Mouse (Mus musculus) cerebellum, postnatal 25 days (tissue): Measurements from ENCODE around the gene Slc35f6.

Experiments
- DNase-seq, 2 experiments: peaks; one replicate each; pipeline ENCODE4 v3.0.0; 2021; ENCODE audit warnings: mixed read lengths in 2 of 2

Gene Slc35f6

GRCm38 (mm10) chr5:30621844-30622176, 25.9 kb upstream of the Slc35f6 start:
- peak in 1 of 2 experiments; percentile 63 for DNase-seq

- DNase-seq = peak; percentile 62 to 63
Observed at GRCm38 (mm10) chr5:30622177-30622840, 25.4 kb upstream of the Slc35f6 start.

DNA sequence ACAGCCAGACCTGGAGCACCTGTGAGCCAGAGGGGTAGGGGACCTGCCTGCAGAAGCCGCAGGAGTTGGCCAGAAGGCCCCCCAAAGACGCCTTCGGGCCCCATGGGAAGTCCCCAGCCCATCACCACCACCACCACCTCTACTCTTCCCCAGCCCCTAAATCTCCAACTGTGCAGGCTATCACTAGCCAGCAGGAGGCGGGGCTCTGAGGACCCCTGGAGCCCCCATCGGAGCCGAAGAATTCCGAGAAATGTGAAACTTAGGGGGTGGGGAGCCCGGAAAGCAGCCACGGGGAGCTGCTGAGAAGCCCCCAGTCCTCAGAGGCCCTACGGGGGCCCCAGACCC, 24.9 kb upstream of the Slc35f6 start:
- no peak for DNase-seq

- no peak for DNase-seq
Observed at GRCm38 (mm10) chr5:30623380-30623779, 24.4 kb upstream of the Slc35f6 start.

DNA sequence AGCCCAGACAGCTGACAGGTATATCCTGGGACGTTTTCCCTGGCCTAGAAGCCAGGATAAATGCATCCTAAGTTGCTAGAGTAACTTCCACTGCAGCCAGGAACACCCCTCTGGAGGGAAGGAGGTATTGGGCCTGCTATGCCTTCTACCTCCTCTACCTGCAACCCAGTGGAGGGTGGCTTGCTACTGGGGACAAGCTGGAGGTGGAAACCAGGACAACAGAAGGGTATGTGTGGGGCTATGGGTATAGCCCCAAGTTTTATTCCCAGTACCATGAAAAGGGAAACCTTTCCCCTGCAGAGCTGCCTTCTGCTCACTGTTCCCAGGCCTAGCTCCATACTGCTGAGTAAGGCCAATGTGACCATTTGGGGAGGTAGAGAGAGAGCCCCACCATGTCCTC, 23.4 kb upstream of the Slc35f6 start:
- DNase-seq = peak in 1 of 2 experiments; percentile 20

DNA sequence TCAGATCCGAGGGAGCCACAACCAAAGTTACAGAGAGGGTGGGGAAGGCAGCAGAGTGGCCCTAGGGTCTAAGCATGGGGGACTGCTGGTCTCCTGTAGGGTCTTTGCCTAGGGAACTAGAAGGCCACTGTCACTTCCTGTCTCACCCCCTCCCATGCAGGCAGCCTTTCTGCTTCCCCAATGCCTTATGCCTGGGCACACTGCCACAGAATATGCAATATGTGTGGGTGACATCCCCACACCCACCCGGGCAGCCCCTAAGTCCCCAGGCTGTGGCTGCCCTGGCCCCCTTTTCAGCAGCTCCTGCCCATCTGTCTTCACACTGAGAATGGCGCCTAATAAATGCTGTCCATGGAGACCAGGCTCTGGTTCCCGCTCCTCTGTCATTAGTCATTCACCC, 22.8 kb upstream of the Slc35f6 start:
- DNase-seq = peak in 1 of 2 experiments; percentile 13

DNA sequence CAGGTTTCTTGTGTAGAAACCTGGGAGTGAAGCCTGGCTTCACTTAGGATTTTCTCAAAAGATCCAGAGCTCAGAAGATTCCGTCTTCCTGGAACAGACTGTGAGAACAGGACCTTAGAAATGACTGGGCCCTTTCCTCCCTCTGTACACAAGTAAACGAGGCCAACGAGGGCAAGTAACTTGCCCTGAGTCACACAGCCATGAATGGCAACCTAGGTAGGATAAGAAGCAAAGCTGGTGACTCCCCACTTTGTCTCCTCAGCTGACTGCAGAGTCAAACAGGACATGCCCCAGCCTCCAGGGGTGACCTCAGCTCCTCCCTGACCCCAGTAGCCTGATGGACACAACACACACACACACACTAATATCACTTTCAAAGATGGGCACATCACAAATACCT, 22.4 kb upstream of the Slc35f6 start:
- no peak for DNase-seq

DNA sequence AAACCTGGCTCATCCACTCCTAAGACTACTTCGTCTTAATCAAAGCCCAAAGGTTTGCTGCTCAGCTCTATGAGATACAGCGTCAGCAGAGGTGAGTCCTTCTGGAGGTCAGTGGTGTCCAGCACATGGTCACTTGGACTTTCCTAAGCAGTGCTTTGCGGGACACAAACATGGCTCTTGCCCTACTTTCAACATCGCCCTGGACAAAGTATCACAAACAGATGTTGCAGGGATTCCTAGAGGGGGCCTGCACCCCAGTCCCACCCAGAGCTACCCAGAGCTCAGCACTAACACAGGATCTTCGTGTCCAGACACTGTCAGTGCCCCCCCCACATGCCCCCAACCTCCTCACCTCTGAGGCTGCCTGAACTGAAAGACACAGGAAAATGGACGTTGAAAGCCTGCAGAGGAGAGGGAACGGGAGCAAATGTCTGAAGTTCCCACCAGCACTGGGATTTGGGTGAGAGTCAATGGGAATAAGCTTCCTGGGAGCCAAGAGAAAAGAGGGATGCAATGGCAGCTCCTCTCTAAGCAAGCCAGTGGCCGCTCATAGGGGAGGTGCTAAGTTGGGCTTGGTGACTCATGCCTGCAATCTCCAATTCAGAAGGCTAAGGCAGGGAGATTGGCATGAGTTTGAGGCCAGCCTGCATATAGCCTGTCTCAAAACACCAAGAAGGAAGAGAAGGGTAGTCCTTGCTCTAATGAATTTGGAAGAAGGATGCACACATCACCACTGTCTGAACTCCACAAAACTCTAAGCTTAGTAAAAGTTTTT, 21.2 kb upstream of the Slc35f6 start:
- peak in 1 of 2 experiments; percentile 15 for DNase-seq

DNA sequence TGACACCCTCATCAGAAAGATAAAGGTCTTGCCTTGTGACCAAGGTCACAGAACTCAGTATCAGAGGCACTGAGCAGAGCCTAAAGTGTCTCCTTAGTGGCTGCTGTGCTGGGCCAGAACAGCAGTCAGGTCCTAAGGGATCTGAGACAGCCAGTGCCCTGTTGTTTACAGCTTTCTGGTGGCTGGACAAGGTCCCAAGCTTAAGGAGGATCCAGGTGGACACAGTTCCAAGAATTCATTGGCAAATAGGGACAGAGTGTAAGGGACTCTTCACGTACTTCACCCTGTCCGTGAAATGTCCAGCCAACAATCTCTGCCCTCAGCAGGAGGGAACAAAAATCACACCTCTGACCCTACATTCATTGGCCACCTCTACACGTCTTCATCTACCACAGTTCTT, 19.2 kb upstream of the Slc35f6 start:
- no peak for DNase-seq

- DNase-seq = no peak
Observed at GRCm38 (mm10) chr5:30630401-30630800, 17.3 kb upstream of the Slc35f6 start.

DNA sequence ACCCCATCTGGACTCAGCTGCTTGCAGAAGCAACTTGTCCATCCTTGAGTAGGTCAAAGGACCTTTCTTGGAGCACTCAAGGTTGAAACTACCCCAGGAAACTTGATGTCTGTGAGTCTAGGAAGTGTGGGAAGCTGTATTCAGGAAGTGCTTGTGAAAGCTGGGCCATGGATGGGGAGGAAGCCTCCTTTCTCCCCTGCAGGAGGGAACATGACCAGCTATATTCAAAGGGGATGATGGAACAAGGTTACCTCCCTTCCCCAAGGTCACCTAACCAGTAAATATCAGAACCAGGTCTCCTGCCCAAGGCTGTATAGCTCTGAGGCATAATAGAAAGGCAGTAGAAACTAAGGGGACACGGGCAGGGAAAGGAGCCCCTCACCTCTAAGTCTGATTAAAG, 15.6 kb upstream of the Slc35f6 start:
- no peak for DNase-seq

GRCm38 (mm10) chr5:30636994-30637393, 10.7 kb upstream of the Slc35f6 start:
- no peak for DNase-seq

DNA sequence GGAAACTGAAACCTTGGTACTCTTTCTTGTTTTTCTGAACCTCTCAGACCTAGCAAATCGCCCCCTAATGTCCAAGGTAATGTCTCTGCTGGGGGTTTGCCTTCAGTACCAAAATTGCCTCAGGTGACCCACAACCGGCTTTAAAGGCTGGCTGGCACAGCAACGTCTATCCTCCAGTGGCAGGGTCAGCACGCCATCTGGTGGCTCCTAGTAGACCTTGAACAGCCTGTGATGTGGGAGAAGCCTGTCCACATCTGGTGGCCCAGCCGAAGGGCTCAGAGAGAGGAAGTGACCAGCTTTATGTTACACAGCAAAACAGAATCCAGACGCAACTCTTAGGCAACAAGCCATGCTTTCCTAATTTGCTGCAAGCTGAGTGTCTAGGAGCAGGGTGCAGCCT, 9.7 kb upstream of the Slc35f6 start:
- DNase-seq = peak; percentile 83 to 90

DNA sequence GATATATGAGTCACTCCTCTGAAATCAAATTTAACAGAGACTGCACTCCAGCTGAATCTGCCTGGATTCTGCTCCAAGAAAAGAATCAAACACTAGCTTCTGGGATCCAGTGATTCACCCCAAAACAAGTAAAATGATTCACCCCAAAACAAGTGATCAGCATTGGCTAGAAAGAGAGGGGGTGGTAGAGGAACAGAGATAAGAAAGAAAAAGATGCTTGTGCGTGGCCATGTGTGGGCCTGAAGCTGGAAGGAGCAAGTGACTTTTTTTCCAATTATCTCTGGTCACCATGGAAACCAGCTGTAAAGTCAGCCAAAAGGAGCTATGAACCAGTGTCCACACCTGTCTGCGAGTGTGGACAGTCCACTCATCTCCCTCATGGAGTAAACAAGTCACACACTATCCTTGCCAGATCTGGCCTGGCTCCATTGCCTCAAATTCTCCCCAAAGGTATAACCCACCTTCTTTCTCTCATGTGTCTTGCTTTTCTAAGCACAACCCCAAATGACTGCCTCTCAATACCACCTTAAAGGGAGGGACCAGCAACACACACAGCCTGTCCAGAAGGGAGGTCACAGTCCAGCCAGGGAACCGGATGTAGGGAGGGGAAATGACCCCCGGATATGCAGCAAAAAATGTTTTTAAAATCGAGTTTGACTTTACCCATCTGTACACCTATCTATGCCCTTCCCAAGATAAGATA, 4.1 kb upstream of the Slc35f6 start:
- no peak for DNase-seq

DNA sequence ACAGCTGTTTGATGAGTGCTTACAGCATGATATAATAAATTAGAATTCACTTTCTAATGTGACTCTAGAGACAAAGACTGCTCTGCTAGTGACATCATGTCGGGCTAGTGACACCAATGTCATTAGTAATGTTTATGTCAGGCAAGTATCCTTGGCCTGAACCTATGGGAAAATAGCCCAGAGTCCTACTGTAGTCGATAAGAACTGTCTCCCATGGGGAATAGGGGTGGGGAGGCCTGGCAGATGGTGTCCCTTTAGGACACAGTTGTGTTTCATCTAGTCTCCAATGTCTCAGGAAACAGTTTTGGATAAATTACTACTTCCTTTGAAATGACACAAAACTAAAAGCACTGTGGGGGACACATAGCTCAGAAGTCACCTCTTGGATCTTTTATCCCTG, 1.7 kb upstream of the Slc35f6 start:
- no peak for DNase-seq

DNA sequence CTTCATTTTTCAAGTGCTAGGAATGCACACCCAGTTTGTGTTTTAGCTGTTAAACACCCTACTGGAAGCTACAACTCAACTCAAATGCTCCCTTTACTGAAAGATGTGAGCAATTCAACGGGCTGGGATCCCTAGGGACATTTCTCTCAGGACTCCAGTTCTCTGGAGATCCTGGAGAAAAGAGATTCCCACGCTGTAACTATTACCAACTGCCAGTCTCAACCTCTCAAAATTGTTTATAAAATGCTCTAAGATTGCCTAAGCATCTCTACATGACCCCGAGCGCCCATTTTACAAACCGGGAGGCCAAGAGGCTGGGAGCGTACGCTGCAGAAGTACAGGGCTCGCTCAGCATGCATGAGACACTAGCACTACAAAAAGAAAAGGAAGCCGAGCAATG, 337 bp upstream of the Slc35f6 start:
- no peak for DNase-seq

- no peak for DNase-seq
Observed at GRCm38 (mm10) chr5:30649558-30649957, 1.8 kb downstream of the Slc35f6 start.

DNA sequence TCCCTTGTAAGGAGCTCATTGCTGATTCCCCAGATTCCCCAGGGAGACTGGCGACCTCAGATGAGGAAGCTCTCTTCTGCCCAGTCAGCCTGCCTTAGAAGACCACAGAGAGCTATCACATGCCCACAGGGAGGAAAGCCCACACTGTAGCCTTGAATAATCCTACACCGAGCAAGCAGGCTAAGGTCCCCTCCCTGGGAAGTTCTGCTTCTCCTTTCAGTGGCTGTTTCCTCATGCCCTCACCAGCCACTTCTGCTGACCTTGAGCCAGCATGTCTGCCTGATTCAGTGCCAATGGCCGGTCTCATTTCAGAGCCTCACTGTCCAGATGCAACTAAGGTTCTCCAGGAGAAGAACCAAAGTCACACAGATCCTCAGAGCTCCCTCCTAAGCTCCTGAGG, 3.0 kb downstream of the Slc35f6 start:
- DNase-seq = no peak

GRCm38 (mm10) chr5:30651554-30651953, 3.8 kb downstream of the Slc35f6 start:
- DNase-seq = no peak

DNA sequence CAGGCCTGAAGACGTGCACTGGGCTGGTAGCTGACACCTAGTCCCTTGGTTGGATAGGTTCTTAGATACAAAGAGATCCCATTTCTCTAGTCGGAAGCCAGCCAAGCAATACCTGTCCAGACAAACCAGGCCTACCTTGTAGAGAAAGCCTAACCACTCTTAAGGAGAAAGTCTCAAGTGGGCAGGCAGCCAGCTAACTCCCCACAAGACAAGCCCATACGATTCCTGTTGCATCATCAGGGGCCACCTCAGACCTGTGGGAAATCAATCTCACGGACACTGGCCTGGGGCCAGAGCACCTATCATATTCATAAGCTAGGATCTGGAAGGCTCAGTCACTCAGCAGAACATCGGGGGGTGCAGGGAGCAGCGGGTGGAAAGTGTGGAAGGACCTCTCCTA, 5.5 kb downstream of the Slc35f6 start:
- DNase-seq = no peak

DNA sequence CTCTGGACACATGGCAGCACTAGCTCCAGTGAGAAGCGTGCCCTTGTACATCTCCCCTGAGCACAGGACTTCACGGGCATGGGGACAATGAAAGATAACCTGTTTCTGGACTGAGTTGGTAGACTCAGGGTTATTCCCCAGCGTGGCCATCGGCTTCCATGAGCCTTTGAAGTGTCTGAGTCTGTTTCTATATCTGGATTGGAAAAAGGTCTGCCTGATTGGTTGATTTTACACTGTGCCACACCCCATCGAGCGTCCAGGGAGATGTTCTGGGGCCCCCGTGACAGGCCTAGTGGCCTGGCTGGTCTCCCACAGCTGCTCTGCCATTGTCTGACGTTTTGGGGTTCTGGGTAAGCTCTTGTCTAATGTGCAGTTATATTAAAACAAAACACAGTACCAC, 7.3 kb downstream of the Slc35f6 start:
- no peak for DNase-seq

DNA sequence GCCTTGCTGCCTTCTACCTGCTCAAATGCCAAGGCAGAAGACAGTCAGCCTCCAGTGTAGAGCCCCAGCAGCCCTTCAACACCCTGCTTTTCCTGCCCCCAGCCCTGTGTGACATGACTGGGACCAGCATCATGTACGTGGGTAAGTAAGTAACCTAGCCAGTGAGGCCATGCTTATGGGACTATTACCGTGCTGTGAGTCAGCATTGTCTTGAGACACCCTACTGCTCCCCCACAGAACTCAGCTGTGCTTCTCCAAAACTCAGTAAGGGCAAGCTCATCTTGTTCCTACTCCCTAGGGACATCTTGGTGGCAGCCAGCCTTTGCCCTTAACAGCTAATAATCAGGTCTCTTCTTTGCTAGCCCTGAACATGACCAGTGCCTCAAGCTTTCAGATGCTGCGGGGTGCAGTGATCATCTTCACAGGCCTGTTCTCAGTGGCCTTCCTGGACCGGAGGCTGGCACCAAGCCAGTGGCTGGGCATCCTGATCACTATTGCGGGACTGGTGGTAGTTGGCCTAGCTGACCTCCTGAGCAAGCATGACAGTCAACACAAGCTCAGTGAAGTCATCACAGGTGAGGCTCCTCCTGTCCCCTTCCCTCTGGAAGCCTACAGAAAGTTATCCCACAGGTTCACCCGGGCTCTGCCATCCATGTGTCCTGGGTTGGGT, 7.9 kb downstream of the Slc35f6 start:
- no peak for DNase-seq

DNA sequence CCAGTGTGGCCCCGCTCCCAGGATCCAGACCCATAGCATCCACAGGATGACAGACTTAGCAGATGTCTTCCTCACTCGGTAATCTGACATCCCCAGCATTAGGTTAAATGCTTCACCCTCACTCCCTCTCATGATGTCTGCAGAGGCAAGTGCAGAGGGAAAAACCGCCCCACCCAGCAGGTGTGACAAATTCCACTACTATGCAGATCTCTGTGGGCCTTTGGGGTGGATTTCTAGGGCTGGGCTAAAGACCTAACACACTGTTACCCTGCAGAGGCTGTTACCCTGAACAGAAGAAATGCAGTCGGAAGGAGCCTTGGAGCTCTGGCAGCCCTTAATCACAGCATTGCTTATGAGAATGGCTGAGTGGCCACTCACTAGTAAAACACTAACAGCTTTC, 11.3 kb downstream of the Slc35f6 start:
- DNase-seq = no peak

DNA sequence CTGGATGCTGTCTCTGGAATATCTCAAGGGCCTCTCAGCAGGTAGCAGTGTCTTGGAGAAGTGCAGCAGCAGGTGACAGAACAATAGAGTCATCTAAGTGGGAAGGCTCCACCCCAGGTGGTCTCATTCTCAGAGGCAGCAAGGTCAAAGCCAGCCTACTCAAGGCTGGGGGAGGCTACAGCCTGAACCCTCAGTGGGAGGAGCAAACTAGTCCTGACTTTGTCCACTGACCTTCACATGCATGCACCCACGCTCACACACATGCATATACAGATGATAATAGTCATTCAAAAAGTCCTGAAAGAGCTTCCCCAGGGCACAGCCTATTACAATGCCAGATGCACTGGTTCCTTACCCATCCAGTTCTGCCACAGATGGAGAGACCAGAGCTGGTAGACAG, 12.5 kb downstream of the Slc35f6 start:
- DNase-seq = no peak
